Mouse (Mus musculus): ENCODE results near the gene Immp2l. TPM values are rescaled to one million over a fixed set of nuclear protein-coding genes. Genes with fewer than 3 reads are reported as not detected.

Immp2l gene
- polyA plus RNA-seq, 1 experiment from 2014 or later = 7.4 TPM

GRCm38 (mm10) chr12:41345621-41346020 lies 321.7 kb downstream of the Immp2l start:
- no peaks in the 10 kb centered on the region for H3K4me1 ChIP-seq (replicated peaks; ENCODE audit: control insufficient read depth, insufficient read depth, low read length)
- no peaks in the 10 kb centered on the region for H3K9me3 ChIP-seq (ENCODE audit: control insufficient read depth, low read length)
- whole genome bisulfite sequencing = 84% methylated on average over 4 of the region's 4 CpGs
- H3K27ac ChIP-seq = no peak overlapping the region
- DNase-seq (ENCODE audit: low spot score) (no peak), ATAC-seq (ENCODE audit: low FRiP score) (no peak)
- no peak overlapping the region for H3K4me2 ChIP-seq (replicated peaks)
- H3K27me3 ChIP-seq (ENCODE audit: control insufficient read depth, insufficient read depth, low read length) = no peaks in the 10 kb centered on the region
- no peaks in the 10 kb centered on the region for H3K36me3 ChIP-seq (replicated peaks; ENCODE audit: control insufficient read depth, insufficient read depth)
- no peak overlapping the region for H3K9ac ChIP-seq
- no peak overlapping the region for H3K4me3 ChIP-seq (replicated peaks; ENCODE audit: low read length)

GRCm38 (mm10) chr12:41347494-41347893 lies 323.6 kb downstream of the Immp2l start:
- WGBS = 86% methylated on average over 2 of the region's 2 CpGs
- no peak overlapping the region for H3K27ac ChIP-seq
- H3K27me3 ChIP-seq (ENCODE audit: control insufficient read depth, insufficient read depth, low read length) = no peaks in the 10 kb centered on the region
- no peak overlapping the region for H3K9ac ChIP-seq
- H3K36me3 ChIP-seq (replicated peaks; ENCODE audit: control insufficient read depth, insufficient read depth) = no peaks in the 10 kb centered on the region
- no peak for DNase-seq (ENCODE audit: low spot score)
- no peaks in the 10 kb centered on the region for H3K4me1 ChIP-seq (replicated peaks; ENCODE audit: control insufficient read depth, insufficient read depth, low read length)
- no peak for ATAC-seq (ENCODE audit: low FRiP score)
- H3K9me3 ChIP-seq (ENCODE audit: control insufficient read depth, low read length) = no peaks in the 10 kb centered on the region
- H3K4me2 ChIP-seq (replicated peaks) = no peak overlapping the region
- no peak overlapping the region for H3K4me3 ChIP-seq (replicated peaks; ENCODE audit: low read length)

- Histone ChIP-seq H3K27me3 (ENCODE audit: control insufficient read depth, insufficient read depth, low read length) (no peaks in the 10 kb centered on the region), H3K4me3 (replicated peaks; ENCODE audit: low read length) (no peak overlapping the region), H3K27ac (no peak overlapping the region), H3K9me3 (ENCODE audit: control insufficient read depth, low read length) (no peaks in the 10 kb centered on the region), H3K4me1 (replicated peaks; ENCODE audit: control insufficient read depth, insufficient read depth, low read length) (no peaks in the 10 kb centered on the region), H3K36me3 (replicated peaks; ENCODE audit: control insufficient read depth, insufficient read depth) (no peaks in the 10 kb centered on the region), H3K4me2 (replicated peaks) (no peak overlapping the region), H3K9ac (no peak overlapping the region)
- no peak for DNase-seq (ENCODE audit: low spot score)
- ATAC-seq (ENCODE audit: low FRiP score) = no peak
- WGBS = 76% methylated on average over 2 of the region's 2 CpGs
Measured at GRCm38 (mm10) chr12:41349386-41349785, 325.5 kb downstream of the Immp2l start.

GRCm38 (mm10) chr12:41349814-41350213 lies 325.9 kb downstream of the Immp2l start:
- WGBS = 73% methylated on average over 2 of the region's 2 CpGs

GRCm38 (mm10) chr12:41351275-41351674 lies 327.4 kb downstream of the Immp2l start:
- H3K27me3 ChIP-seq (ENCODE audit: control insufficient read depth, insufficient read depth, low read length) = no peaks in the 10 kb centered on the region
- no peaks in the 10 kb centered on the region for H3K9me3 ChIP-seq (ENCODE audit: control insufficient read depth, low read length)
- no peak overlapping the region for H3K4me2 ChIP-seq (replicated peaks)
- H3K4me1 ChIP-seq (replicated peaks; ENCODE audit: control insufficient read depth, insufficient read depth, low read length) = no peaks in the 10 kb centered on the region
- DNase-seq (ENCODE audit: low spot score) (peak; percentile 28), ATAC-seq (ENCODE audit: low FRiP score) (no peak)
- WGBS = 35% methylated on average over 2 of the region's 2 CpGs
- no peaks in the 10 kb centered on the region for H3K36me3 ChIP-seq (replicated peaks; ENCODE audit: control insufficient read depth, insufficient read depth)
- H3K4me3 ChIP-seq (replicated peaks; ENCODE audit: low read length) = no peak overlapping the region
- H3K27ac ChIP-seq = no peak overlapping the region
- H3K9ac ChIP-seq = no peak overlapping the region

More at GRCm38 (mm10) chr12:41349814-41350213, 325.9 kb downstream of the Immp2l start:
- Histone ChIP-seq H3K27me3 (ENCODE audit: control insufficient read depth, insufficient read depth, low read length) (no peaks in the 10 kb centered on the region), H3K4me1 (replicated peaks; ENCODE audit: control insufficient read depth, insufficient read depth, low read length) (no peaks in the 10 kb centered on the region), H3K4me3 (replicated peaks; ENCODE audit: low read length) (no peak overlapping the region), H3K4me2 (replicated peaks) (no peak overlapping the region), H3K36me3 (replicated peaks; ENCODE audit: control insufficient read depth, insufficient read depth) (no peaks in the 10 kb centered on the region), H3K9ac (no peak overlapping the region), H3K9me3 (ENCODE audit: control insufficient read depth, low read length) (no peaks in the 10 kb centered on the region), H3K27ac (no peak overlapping the region)
- no peak for DNase-seq (ENCODE audit: low spot score)
- ATAC-seq (ENCODE audit: low FRiP score) = no peak

- Histone ChIP-seq H3K27ac (no peak overlapping the region), H3K36me3 (replicated peaks; ENCODE audit: control insufficient read depth, insufficient read depth) (no peaks in the 10 kb centered on the region), H3K4me3 (replicated peaks; ENCODE audit: low read length) (no peak overlapping the region), H3K9ac (no peak overlapping the region), H3K9me3 (ENCODE audit: control insufficient read depth, low read length) (no peaks in the 10 kb centered on the region), H3K4me1 (replicated peaks; ENCODE audit: control insufficient read depth, insufficient read depth, low read length) (0 out of 2 replicates have a peak, but pooled peaks cover 3% of the 10 kb centered on the region), H3K4me2 (replicated peaks) (no peak overlapping the region), H3K27me3 (ENCODE audit: control insufficient read depth, insufficient read depth, low read length) (no peaks in the 10 kb centered on the region)
- ATAC-seq (ENCODE audit: low FRiP score) (no peak), DNase-seq (ENCODE audit: low spot score) (no peak)
- 83% methylated on average over 1 of the region's 1 CpGs for WGBS
Measured at GRCm38 (mm10) chr12:41354857-41355256, 331.0 kb downstream of the Immp2l start.

- 80% methylated on average over 3 of the region's 3 CpGs for WGBS
- Histone ChIP-seq H3K4me3 (replicated peaks; ENCODE audit: low read length) (no peak overlapping the region), H3K4me2 (replicated peaks) (no peak overlapping the region), H3K9me3 (ENCODE audit: control insufficient read depth, low read length) (no peaks in the 10 kb centered on the region), H3K9ac (no peak overlapping the region), H3K27me3 (ENCODE audit: control insufficient read depth, insufficient read depth, low read length) (no peaks in the 10 kb centered on the region), H3K4me1 (replicated peaks; ENCODE audit: control insufficient read depth, insufficient read depth, low read length) (0 out of 2 replicates have a peak, but pooled peaks cover 3% of the 10 kb centered on the region), H3K27ac (no peak overlapping the region), H3K36me3 (replicated peaks; ENCODE audit: control insufficient read depth, insufficient read depth) (no peaks in the 10 kb centered on the region)
- DNase-seq (ENCODE audit: low spot score) (peak; percentile 30), ATAC-seq (ENCODE audit: low FRiP score) (no peak)
Measured at GRCm38 (mm10) chr12:41356040-41356439, 332.1 kb downstream of the Immp2l start.

GRCm38 (mm10) chr12:41386685-41387084 lies 362.8 kb downstream of the Immp2l start:
- no peak overlapping the region for H3K27ac ChIP-seq
- DNase-seq (ENCODE audit: low spot score) (no peak), ATAC-seq (ENCODE audit: low FRiP score) (no peak)
- H3K9ac ChIP-seq = no peak overlapping the region
- H3K36me3 ChIP-seq (replicated peaks; ENCODE audit: control insufficient read depth, insufficient read depth) = no peaks in the 10 kb centered on the region
- no peak overlapping the region for H3K4me2 ChIP-seq (replicated peaks)
- no peaks in the 10 kb centered on the region for H3K4me1 ChIP-seq (replicated peaks; ENCODE audit: control insufficient read depth, insufficient read depth, low read length)
- H3K4me3 ChIP-seq (replicated peaks; ENCODE audit: low read length) = no peak overlapping the region
- no peaks in the 10 kb centered on the region for H3K27me3 ChIP-seq (ENCODE audit: control insufficient read depth, insufficient read depth, low read length)
- no peaks in the 10 kb centered on the region for H3K9me3 ChIP-seq (ENCODE audit: control insufficient read depth, low read length)
- 84% methylated on average over 1 of the region's 1 CpGs for WGBS

GRCm38 (mm10) chr12:41394231-41394630 lies 370.3 kb downstream of the Immp2l start:
- Histone ChIP-seq H3K27me3 (ENCODE audit: control insufficient read depth, insufficient read depth, low read length) (no peaks in the 10 kb centered on the region), H3K4me1 (replicated peaks; ENCODE audit: control insufficient read depth, insufficient read depth, low read length) (no peaks in the 10 kb centered on the region), H3K4me3 (replicated peaks; ENCODE audit: low read length) (no peak overlapping the region), H3K9me3 (ENCODE audit: control insufficient read depth, low read length) (no peaks in the 10 kb centered on the region), H3K27ac (no peak overlapping the region), H3K36me3 (replicated peaks; ENCODE audit: control insufficient read depth, insufficient read depth) (no peaks in the 10 kb centered on the region), H3K4me2 (replicated peaks) (no peak overlapping the region), H3K9ac (no peak overlapping the region)
- no peak for DNase-seq (ENCODE audit: low spot score)
- ATAC-seq (ENCODE audit: low FRiP score) = no peak

- Histone ChIP-seq H3K9ac (no peak overlapping the region), H3K9me3 (ENCODE audit: control insufficient read depth, low read length) (no peaks in the 10 kb centered on the region), H3K4me2 (replicated peaks) (no peak overlapping the region), H3K36me3 (replicated peaks; ENCODE audit: control insufficient read depth, insufficient read depth) (no peaks in the 10 kb centered on the region), H3K27ac (no peak overlapping the region), H3K27me3 (ENCODE audit: control insufficient read depth, insufficient read depth, low read length) (no peaks in the 10 kb centered on the region), H3K4me3 (replicated peaks; ENCODE audit: low read length) (no peak overlapping the region), H3K4me1 (replicated peaks; ENCODE audit: control insufficient read depth, insufficient read depth, low read length) (no peaks in the 10 kb centered on the region)
- no peak for ATAC-seq (ENCODE audit: low FRiP score)
- DNase-seq (ENCODE audit: low spot score) = no peak
- WGBS = 96% methylated on average over 1 of the region's 1 CpGs
Measured at GRCm38 (mm10) chr12:41401136-41401535, 377.2 kb downstream of the Immp2l start.

Data from hindbrain, embryonic 14.5 days (tissue).